Mouse (Mus musculus) heart, adult 9 months (tissue): ENCODE results near the gene Tpbpa.
"Not testable (repeated sequence)": the region's sequence is repeated elsewhere in the genome, so short reads cannot be mapped to it uniquely, and the experiment has no call there.

Experiments
- DNase-seq, 2 experiments: peaks; one replicate each; pipeline ENCODE4 v3.0.0; 2022; ENCODE audit warnings: low spot score in 2 of 2

The Tpbpa gene

DNA sequence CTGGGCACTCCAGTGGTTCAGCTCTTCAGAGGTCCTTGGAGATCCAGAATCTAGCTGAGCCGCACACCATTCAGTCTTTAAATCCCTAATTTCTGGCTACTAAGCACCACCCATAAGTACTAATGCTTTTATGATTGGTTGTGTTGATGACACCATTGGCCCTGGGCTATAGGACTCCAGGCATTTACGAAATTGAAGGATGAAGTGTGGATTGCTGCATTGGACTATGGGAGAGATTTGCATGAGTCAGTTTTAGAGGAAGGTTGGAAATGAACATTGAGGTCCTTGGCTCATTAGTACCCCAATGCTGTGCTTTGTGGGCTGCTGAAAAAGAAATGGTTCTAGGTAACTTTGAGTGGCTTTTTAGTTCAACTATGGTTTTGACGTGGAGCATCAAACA lies at the start of gene Tpbpa:
TSS of gene Tpbpa (minus strand) at position 101 of the 400 bp plus-strand sequence.
- not testable (repeated sequence) for DNase-seq

- not testable (repeated sequence) for DNase-seq
These were observed 45.1 kb upstream of the Tpbpa start for GRCm38 (mm10) chr13:60986915-60987314.

DNA sequence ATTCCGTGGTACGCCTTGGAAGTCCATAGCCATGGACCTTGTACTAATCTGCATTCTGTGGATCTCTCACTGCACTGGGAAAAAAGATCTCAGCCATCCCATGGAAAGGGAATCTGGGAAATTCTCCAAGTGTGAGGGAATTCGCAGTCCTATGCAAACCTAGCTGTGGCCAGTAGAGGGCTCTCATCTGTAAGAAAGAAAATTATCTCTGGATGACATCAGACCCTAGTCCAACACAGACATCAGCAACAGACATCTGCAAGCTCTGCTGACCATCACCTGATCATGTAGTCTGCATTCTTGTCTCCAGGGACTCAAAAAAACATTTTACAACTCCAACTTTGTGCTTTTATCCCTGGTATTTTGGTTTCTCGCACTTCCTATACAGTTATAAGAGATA lies 30.5 kb upstream of the Tpbpa start:
- not testable (repeated sequence) for DNase-seq

GRCm38 (mm10) chr13:60963985-60964384 lies 22.2 kb upstream of the Tpbpa start:
- not testable (repeated sequence) for DNase-seq

DNA sequence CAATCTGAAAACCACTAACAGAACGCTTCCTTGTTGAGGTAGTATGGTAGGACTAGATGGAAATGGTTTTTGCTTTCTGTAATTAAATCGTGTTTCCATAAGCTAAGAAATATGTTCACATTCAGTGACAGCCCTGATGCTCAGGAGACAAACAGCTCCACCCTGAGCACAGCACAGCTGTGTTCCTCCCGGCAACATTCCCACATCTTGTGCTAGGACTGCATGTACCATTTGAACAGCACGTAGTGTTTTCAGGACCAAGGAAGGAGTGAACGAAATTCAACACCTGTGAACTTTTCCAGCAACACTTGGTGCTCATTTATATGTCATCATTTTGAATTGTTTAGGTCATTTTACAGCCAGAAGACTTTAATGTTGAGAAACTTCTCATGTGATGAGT lies 19.9 kb upstream of the Tpbpa start:
- DNase-seq = peak; percentile 7 to 39

- peak; percentile 79 to 92 for DNase-seq
These were observed 5.3 kb downstream of the Tpbpa start, which contains the start of the genes Gm49391 and Ctla2a for GRCm38 (mm10) chr13:60936500-60936901. Gene Gm49391 (minus strand): TSS chr13:60936571. Gene Ctla2a (minus strand): TSS chr13:60936625.

DNA sequence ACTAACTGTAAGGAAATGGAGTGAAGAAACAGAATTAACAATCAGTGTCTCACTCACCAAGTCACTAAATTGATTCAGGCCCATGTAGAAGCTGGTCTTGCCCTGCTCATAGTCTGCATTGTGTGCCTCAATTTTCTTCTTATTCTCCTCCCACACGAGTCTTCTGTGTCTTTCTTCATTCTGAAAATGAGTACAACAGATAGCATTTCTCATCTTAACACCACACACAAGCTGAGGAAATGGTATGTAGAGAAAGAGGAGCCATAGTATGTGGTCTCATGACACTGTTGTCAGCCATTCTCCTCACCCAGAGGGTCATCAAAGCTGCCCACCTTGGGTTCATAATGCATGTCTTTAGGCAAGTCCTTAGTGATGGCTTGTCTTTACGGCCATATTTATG lies 6.3 kb downstream of the Tpbpa start, which contains the start of gene Gm49393:
TSS of gene Gm49393 (minus strand) at position 101 of the 400 bp plus-strand sequence.
- not testable (repeated sequence) for DNase-seq

DNA sequence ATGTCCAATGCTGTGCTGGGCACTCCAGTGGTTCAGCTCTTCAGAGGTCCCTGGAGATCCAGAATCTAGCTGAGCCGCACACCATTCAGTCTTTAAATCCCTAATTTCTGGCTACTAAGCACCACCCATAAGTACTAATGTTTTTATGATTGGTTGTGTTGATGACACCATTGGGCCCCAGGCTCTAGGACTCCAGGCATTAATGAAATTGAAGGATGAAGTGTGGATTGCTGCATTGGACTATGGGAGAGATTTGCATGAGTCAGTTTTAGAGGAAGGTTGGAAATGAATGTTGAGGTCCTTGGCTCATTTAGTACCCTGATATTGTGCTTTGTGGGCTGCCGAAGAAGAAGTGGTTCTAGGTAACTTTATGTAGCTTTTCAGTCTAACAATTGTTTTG lies 37.0 kb downstream of the Tpbpa start, which contains the start of gene Tpbpb:
TSS of gene Tpbpb (minus strand) at position 101 of the 400 bp plus-strand sequence.
- not testable (repeated sequence) for DNase-seq

DNA sequence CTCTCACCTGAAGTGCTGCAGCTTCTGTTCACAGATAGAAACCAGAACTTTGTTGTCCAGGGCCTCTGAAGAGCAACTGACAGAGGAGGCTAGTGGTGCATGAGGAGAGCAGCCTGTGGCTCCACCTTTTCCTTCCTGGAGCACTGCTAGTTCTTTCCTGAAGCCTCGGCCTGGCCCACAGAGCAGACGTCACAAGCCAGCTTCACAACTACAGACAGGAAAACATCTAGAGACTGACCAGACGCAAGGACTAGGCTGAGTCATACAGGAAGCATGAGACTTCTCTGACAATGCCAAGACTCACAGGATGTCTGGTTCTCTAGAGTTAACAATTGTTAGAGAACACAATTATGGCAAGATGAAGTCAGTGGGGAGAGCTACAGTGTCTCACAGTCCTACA lies 44.5 kb downstream of the Tpbpa start, which contains the start of gene Ctla2b:
TSS of gene Ctla2b (minus strand) at position 120 of the 400 bp plus-strand sequence.
- DNase-seq = peak; percentile 86 to 95

- not testable (repeated sequence) for DNase-seq
These were observed 45.0 kb downstream of the Tpbpa start, which contains the start of gene Gm49392 for GRCm38 (mm10) chr13:60896794-60897193. Gene Gm49392 (minus strand): TSS chr13:60896894.

DNA sequence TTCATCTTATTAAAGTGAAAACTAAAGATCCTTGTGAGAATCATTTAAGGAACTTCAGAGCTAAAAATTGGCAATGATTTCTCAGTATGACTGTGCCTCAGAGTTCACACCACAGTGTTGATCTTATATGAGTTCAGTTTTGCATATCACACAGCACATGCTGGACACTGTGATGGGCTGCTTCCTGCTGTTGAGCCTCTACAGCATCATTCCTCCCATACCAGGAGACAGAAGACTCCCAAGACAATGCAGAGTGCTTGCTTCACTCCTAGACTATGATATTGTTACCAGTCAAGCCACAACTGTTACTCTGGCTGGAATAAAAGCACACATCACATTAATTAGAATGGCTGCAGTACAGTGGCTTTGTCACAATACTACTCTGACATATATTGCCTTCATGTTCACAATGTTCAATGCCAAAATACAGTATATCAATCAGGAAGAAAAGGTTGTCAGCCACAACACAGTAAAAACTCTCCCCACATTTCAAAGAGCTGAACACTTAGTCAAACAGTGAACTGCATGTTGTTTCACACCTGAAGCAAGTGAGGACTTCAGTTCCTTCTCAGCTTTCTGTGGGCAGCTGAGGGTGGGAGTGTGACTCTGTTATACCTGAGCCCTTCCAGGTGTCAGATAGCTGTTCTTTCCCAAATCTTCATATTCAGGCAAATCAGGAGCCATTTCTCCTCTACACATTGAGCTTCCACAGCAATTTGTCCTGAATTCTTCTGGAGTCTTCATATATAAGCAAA lies 46.2 kb downstream of the Tpbpa start:
- DNase-seq = no peak

DNA sequence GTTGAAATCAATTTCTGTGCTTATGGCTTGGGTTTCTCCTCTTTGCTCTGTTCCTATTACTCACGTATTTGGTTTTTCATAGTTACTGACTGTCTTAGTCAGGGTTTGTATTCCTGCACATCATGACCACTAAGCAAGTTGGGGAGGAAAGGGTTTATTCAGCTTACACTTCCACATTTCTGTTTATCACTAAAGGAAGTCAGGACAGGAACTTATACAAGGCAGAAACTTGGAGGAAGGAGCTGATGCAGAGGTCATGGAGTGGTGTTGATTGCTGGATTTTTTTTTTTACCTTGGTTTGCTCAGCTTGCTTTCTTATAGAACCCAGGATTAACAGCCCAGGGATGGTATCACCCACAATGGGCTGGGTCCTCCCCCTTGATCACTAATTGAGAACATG lies 49.5 kb downstream of the Tpbpa start:
- no peak for DNase-seq
